Mouse (Mus musculus): Measurements from ENCODE around the gene Klhl5.

DNA sequence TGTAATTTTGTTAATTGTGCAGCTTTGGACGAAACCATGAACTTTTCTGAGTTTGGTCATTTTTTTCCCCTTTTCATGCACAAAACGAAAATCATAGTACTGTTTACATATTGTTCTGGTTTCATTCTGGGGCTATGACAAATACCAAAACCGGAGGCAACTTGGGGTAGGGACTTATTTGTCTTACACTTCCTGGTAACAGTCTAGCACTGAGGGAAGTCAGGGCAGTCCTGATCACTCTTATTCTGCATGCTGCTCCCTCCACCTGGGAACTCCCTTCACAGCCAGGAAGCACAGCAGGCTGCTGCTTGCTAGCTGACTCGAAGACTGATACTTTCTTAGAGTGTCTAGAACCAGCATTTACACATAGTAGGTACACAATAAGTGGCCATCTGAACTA, 34.1 kb upstream of the Klhl5 start:
- no peak for TF ChIP-seq POLR2A (IDR thresholded peaks at IDR 0.05; ENCODE audit: insufficient read depth, low read length)
- TF ChIP-seq CTCF (IDR thresholded peaks at IDR 0.05; ENCODE audit: low read depth, low read length), result no peak
- no peak for TF ChIP-seq EP300 (IDR thresholded peaks at IDR 0.05; ENCODE audit: insufficient read depth, low read depth, low read length)

Measured in ES-Bruce4 (cell line).